Mouse (Mus musculus): Measurements from ENCODE around the gene Pgc.

Pgc gene

DNA sequence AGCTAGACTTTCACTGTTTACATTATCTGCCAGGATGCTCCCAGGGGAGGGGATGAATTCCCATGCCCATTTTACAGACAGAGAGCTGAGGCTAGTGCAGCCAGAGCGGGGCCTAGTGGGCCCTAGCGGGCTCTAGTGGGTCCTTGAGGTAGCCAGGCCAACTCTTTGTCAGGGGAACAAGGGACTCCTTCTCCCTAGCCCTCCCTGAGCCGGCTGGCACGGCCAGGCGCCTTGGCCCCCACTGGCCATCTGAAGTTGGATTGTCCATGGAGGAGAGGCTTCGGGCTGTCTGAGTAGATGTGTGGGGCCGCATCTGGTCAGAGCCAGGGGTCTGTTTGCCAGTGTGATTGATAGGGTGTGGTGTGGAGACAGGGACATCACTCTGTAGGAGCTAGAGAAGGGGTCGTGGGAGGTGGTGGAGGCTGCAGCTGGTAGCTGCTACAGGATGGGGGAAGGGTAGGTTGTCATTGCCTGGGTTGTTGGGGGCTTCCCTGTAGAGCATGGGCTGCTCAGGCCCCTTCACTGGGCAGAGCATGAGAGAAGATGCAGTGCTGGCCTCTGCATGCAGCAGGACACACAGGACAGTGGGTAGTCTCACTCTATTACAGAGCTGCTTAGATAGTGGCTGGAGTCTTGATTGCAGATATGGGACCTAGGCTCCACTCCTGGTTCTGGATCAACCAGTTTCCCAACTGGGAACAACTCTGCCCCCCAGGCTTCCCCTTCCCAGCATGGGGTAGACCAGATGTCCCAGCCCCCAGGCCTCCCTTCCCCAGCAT lies 57.0 kb downstream of the Pgc start:
- DNase-seq (ENCODE audit: low read depth, low spot score), result peak; percentile 24
